Mouse (Mus musculus) layer of hippocampus, adult 8-10 months (tissue): ENCODE data around the gene Sp3. TPM values are rescaled to one million over a fixed set of nuclear protein-coding genes. Genes with fewer than 3 reads are reported as not detected.
A peak's percentile ranks its signal among the peaks of the same experiment; 100 is the strongest.
"Not testable (repeated sequence)": the region's sequence is repeated elsewhere in the genome, so short reads cannot be mapped to it uniquely, and the experiment has no call there.

ENCODE experiments used
- DNase-seq, 2 experiments: peaks; one replicate each; pipeline ENCODE4 v3.0.0; 2022; ENCODE audit warnings: low spot score in 2 of 2
- total RNA-seq, 4 experiments: library from RNA; stranded (reverse); gene quantifications; 2 replicates each; pipeline ENCODE4 v1.2.4; 2022

Sp3 gene
- total RNA-seq, 4 experiments from 2014 or later, result 58.5 to 74.7 (median 68.0) TPM

DNA sequence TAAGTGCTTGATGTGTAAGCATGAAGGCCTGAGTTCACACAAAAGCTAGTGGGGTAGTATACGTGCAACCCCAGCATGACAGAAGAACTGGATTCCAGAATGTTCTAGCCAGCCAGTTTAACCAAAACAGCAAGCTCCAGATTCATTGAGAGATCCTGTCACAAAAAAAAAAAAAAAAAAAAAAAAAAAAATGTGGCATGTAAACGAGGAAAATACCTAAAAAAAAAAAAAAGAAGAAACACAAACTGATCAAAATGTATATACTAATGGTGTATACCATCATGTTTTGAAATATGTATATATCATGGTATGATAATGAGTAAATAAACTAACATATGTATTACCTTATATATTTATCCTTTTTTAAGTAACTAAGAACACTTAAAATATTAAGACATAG, 13.9 kb upstream of the Sp3 start:
- DNase-seq, result no peak

DNA sequence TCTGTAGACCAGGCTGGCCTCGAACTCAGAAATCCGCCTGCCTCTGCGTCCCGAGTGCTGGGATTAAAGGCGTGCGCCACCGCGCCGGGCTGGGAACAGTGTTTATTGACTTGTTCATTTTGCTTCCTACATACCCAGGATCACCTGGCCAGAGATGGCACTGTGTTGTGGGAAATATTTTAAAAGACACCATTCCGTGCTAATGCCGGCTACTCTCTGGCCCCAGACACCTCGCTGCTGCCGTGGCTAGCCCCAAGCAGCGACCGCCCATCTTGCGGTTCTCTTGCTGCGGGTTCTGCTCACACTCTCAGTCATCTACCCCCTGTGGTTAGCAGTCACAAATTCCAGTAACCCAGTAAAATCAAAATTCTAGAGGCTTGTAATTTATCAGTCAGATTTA, 12.3 kb upstream of the Sp3 start:
- no peak for DNase-seq

DNA sequence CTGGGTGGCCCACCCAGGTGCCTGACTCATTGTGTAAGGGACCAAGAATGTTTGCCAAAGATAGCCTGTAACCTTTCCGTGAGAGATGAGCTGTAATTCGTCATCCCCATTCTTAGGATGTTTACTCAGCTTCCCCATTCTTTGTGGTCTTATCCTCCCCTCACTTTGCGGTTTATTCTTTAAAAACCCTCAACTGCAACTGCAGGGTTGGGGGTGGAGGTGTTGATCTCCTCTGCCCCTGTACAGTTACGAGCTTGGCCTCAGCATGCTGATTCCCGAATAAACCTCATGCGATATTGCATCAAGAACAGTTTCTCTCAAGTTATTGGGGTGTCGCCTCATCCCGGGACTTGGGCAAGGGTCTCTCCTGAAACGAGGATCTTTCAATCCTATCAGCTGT, 8.7 kb upstream of the Sp3 start:
- DNase-seq, result not testable (repeated sequence)

DNA sequence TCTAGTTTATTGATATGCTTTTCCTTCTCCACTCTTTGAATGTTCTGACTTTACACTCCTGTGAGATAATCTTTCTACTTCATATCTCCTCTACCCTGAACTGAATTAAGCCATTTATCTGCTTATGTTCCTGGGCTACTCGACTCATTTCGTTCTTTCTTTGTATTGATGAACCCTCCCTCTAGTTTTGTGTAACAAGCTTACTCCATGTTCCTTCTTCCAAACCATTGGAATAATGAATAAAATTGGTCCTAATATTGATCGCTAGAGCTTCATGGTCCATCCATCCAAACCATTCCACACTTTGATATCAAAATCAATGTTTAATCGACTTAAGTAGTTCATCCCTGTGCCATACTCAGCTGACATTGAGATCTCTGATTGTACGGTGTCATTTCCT, 6.4 kb upstream of the Sp3 start, which contains the start of gene Gm11084:
TSS of gene Gm11084 (minus strand) at position 101 of the 400 bp plus-strand sequence.
- no peak for DNase-seq

DNA sequence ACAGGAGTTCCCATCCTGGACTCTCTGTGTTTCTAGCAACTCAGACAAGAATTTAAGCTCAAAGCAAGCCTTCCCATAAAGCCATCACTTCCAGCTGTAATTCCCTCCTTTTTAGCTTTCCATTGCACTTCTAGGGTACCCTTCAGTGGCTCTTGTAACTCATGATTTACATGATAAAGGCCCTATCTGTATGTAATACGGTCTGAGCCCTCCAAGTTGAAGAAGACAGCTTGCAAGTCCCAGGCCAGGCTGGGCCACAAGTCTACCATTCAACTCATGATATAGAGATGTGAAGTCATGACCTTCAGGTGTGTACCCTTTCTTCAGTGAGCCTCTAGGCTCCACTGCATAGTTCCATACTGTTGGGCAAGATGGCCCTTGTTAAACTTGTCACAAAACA, 5.3 kb upstream of the Sp3 start:
- DNase-seq, result no peak

DNA sequence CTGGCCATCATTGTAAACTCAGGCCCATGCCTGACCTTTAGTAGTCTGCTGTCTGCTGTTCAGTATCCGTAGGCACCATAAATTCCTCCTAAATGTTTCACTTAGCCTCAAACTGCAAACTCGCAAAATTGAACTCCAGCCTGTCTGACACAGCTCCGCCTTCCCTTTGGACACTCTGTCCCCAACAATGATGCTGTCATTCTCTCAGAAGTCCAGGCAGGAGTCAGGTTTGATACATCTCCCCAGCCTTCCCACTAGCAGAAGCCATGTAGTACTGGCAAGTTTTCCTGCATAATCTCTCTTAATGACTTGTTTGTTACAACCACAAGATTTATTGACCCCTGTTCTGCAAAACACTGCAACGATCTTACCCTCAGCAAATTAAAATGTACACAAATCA, 4.6 kb upstream of the Sp3 start:
- no peak for DNase-seq

DNA sequence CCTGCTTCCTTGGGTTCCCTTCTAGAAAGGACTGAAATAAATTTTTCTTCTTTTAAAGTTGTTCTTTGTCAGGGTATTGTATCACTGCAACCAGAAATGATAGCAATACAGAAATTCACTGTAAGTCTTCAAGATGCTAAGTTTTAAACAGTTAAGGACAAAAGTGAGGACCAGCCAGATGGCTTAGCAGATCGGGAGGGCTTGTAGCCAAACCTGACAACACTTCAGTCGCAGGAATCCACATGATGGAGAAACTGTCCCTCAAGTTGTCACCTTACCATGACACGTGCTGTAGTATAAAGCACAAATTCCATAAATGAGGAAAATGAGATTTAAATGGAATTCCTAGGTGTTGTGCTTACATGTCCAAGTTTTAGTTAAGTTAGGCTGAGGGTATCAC, 3.0 kb upstream of the Sp3 start:
- no peak for DNase-seq

DNA sequence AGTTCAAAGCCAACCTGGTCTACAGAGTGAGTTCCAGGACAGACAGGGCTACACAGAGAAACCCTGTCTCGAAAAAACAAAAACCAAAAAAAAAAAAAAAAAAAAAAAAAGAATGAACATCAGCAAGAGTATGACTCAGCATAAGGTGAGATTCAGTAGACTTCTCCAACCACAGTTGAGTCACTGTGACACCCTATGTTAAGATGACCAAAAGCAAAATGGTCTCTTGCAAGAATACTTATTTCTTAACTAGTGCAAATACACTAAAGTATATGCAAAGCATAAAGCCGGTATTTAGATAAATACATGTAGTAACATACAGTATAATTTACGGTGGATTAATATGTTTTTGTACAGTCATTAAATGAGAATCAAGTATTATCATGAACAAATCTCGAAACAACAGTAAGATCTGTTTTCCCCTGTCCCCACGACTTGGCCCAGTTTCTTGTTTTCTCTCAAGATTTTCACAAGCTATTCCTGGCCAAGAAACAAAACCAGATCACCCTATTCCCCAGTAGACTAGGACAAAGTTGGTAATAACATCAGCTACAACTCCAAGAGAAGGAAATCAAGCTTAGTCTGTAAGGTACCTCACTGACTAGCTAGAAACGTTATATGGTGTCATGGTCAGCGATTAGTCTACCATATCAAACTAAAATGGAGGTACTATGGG, 2.0 kb upstream of the Sp3 start:
- DNase-seq, result no peak

DNA sequence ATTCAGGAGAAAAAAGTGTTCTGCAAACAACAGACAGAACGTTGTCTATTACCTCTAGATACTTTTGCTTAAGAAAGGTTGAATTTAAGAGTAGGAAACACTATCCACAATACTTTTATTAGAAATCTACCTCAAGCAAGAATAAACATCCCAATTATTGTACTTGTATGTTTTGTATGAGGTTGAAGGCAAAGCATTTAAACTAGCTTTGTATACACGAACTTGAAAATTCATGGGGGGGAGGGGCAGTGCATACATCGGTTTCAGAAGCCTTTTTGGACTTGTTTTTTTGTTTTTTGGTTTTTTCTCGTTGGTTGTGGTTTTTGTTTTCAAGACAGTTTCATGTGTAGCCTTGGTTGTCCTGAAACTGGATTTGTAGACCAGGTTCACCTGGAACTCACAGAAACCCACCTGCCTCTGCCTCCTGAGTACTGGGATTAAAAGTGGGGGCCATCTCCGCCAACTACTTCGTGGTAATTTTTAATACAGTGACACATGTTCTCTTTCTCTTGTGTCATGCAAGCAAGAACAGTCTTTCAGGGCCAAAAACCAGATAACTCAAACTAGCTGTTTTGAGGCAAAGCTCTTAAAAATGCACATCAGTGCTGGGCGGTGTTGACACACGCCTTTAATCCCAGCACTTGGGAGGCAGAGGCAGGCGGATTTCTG, 1.3 kb upstream of the Sp3 start:
- no peak for DNase-seq

DNA sequence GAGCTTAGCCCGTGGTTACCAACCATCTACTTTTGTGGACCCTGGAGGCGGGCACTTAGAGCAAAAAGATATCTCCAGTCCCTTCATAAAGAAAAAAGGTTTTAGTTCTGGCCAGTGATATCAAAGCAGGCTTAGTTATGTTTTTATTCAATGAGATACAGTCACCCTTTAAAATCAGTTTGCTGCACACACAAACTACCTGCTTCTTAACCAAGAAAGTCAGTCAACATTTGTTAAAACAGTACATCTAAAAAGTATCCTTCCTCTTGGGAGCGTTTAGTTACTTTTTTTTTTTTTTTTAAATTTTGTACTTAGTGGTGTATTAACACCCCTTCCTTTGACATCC, 802 bp upstream of the Sp3 start:
- no peak for DNase-seq

DNA sequence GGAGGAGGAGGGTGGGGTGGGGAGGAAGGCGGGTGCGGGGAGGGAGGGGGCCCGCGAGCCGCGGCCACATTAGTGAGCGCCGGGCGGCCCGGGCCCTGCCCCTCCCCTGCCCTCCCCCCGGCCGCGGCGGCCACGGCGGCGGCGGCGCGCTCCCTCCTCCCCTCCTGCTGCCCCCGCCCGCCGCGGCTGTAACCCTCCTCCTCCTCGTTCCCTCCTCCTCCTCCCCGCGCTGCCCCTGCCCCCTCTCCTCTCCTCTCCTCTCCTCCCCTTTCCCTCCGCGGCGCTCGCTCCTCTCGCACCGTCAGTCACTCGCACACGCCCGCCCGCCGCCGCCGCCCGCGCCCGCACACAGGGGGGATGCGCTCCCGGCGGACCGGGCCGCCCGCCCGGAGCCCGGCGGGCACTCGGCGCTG, 581 bp downstream of the Sp3 start:
- peak; percentile 60 to 64 for DNase-seq

DNA sequence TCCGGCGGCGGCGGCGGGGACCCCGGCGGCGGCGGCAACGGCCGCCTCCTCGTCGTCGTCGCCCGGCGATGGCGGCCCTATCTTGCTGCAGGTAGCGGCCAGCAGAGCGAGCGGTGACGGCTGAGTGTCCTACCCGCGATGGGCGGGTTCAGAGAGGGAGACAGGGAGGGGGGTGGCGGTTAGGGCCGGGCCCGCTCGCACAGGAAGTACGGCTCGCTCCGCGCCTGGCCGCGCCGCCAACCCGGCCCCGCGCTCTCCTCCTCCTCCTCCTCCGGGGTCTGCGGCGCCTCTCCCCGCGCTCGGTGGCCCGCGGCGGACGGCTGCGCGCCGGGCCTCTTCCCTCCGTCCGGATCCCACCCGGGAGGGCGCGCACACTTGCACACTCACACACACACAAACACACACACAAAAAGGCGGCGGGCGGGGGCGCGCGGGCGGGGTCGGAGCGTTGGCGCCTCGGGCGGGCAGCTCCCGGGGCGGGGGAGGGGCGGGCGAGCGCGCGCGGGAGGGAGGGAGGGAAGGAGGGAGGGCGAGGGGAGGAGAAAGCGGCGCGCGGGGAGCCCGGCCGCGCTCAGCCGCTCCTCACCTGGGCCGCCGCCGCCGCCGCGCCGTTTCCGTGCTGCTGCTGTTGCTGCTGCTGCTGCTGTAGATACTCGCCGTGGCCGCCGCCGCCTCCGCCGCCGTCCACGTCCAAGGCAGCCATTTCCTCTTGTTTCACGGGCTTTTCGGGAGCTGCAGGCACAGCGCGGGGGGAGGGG, 1.2 kb downstream of the Sp3 start:
- DNase-seq, result peak; percentile 76 to 78

DNA sequence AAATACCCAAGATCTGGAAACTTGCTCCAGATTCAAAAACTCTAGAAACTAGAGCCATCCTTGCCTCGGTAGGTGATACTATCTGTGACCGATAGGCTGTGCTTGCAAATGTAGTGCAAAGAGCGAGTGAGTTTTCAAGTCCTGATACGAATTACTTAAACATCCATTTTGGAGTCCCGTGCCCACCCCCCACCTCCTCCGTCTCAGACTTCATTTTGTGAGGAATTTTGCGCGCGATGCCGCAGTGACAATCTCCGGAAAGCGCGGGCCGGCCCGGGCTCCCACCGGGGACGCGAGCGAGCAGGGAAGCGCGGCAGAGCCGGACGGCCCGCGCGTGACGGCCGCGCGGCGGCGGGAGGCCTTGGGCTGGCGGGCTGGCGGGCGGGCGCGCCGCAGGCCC, 1.8 kb downstream of the Sp3 start:
- DNase-seq, result peak in 1 of 2 experiments; percentile 6

DNA sequence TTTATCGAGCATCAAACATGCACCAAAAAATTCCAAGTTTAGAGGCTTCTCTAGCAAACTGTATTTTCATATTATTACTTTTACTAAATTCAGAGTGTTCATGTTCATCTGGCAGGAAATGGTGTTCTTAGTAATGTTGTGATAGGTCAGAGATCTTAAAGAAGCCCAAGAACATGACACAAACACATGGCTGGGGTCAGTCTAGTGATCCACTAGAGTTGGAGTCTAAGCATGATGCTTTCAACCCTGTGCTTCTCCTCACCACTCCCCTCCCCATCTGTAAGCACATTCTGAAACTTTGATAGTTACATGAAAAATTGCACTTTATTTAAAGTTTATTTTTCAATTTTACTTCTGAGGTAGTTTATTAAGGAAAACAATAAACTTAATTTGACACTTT, 3.0 kb downstream of the Sp3 start:
- no peak for DNase-seq

DNA sequence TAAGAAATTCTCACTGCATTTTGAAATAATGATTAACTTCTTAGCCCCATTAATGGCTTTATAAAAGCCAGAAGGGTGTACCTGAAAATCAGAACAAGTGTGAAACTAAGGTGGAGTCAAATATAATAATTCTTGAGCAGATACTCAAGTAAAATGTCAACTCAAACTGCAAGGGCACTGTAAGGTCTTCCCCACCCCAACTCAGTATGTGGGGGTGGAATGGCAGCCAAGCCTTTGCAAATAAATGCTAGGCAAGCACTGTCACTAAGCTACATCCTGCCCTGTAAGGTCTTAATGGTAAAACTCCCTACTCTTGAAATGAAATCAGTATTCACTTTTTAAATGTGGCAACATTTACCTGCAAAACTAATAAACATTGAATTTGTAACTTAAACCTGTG, 4.2 kb downstream of the Sp3 start:
- no peak for DNase-seq

DNA sequence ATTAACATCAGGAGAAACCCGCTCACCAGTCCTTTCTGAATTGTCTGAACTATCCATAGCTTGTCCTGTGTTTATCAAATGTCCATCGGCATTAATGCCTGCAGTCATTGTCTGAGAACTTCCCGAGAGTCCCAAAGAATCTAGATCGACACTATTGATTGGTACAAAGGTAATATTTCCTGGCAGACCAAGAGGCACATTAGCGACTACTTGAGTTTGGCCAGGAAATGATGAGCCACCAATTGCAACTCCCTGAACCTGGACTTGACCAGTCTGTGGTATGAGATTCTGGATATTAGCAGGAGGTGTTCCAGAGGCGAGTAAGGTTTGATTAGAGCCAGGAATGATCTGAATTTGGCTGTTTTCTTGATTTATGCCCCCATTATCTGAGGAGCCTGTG, 9.4 kb downstream of the Sp3 start:
- DNase-seq, result no peak

DNA sequence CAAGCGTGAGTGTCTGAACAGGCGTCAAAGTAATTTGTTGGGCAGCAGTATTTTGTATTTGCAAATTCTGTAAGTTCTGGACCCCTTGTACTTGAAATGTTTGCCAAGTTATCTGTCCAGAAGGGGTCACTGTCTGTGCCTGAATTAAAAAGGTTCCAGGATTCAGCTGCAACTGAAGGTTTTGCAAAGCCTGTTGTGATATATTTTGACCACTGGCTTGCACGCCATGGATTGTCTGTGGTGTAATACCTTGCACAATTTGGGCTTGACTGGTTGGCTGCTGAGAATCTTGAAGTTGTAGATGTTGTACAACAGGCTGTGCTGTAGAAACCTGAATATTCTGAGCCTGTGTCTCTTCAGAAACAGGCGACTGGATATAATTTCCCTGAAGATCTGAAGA, 9.9 kb downstream of the Sp3 start:
- DNase-seq, result no peak

DNA sequence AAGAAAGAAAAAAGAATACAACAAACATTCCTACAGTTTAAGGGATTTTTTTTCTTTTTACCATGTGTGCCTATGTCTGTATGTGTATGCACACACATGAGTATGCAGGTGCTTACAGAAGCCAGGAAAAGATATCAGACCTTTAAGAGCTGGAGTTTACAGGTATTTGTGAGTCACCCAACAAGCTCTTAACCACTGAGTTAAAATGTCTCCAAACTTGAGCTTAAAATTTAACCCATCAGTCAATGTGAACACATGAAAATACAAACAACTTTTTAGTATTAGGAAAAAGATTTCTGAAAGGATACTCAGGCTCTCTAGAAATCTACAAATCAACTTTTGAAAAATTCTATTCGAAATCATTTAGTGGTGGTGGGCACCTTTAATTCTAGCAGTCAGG, 11.7 kb downstream of the Sp3 start:
- DNase-seq, result no peak

DNA sequence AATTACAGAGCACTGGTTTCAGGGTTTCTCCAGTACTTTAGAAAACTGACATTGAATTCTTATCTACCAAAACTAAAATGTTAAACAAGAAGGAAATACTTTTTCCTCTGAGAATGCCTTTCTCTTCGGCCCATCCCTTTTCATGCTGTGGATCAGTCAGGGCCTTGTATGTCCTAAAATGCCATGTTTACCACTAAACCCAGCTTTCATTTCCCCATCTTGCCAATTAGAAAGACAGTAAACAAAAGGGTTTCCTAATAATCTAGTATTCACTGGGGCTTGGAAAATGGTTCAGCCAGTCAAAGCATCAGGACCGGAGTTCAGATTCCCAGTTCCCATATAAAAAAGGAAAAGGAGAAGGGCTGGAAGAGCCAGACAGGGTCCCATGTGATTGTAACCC, 14.8 kb downstream of the Sp3 start:
- no peak for DNase-seq

DNA sequence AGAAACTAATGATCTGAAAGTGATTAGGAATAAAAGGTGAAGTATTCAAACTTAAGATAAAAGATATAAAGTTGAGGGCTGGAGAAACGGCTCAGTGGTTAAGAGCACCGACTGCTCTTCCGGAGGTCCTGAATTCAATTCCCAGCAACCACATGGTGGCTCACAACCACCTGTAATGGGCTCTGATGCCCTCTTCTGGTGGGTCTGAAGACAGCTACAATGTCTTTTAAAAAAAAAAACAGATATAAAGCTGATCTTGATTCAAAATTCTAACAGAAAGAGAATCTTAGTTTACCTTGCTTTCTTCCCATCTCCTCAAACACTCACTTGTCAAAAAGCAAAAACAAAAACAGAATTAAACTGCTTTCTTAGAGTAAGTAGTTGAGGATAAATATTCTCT, 23.8 kb downstream of the Sp3 start:
- DNase-seq, result no peak

DNA sequence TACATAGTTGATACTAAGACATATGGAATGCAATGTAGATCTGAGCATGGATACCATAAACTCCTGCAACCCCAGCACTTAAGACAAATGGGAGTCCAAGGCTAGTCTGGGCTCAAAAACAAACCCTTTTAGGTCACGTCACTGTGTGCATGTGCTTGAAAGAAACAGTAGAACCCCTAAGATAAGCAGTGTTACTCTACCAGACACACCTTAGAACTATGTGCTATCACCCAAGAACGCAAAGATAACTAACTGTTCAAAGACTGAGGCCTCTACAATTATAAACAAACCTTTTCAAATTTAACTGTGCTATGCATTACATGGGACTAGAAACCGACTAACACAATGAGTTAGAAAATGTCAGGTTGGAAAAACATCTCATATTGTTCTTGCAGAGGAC, 27.3 kb downstream of the Sp3 start:
- DNase-seq, result no peak

DNA sequence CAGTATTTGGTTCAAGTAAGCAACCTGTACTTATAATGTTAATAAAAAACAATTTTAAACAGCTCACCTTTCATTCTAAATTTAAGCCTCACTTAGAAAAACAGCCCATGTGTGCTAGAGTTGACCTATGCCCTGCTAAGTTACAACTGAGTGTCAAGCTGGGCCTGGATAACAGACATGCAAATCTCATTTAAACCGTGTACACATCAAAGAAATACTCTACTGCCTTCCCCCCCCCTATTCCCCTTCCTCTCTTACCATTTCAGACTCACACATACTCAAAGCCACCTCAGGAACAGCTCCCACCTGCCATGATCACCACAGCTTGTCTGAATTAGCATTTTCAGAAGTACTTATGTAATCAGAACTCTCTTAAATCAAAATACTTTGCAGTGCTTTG, 44.3 kb downstream of the Sp3 start:
- DNase-seq, result no peak

DNA sequence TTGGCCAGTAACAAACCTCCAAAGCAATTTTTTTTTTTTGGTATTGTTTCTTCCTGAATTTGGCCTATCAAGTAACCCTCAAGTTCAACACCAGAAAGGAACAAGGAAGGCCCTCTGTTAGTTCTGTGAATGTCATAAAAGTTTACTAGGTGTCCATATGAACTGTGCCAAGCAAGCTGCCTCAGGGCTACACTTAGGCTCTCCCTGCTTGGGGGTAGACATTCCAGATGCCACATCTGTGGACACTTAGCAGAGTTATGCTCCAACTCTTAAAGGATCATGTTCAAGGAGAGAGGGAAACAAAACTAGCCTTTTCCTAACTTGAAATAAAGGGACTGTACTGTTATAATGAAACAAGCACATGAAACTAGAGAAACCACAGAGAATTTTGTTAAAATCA, 48.1 kb downstream of the Sp3 start:
- DNase-seq, result no peak
